Mouse (Mus musculus) liver, adult 2 months (tissue): Measurements from ENCODE around the gene Tgfb2.

ENCODE experiments used
- CTCF ChIP-seq: fragments of 200-500 bp; IDR thresholded peaks from 2 replicates; pipeline ENCODE4 v1.5.1; 2011; ENCODE audit warnings: low read depth, low read length, control low read depth
- POLR2A ChIP-seq: fragments of 200-500 bp; IDR thresholded peaks from 2 replicates; pipeline ENCODE4 v1.6.1; 2011; ENCODE audit warnings: low read length, control low read depth; ENCODE audit not compliant: insufficient read depth; ENCODE audit errors: extremely low read depth

- TF ChIP-seq POLR2A (no peak), CTCF (no peak)
Measured at GRCm38 (mm10) chr1:186581666-186582065, 124.1 kb downstream of the Tgfb2 start.
